Mouse (Mus musculus): ENCODE data around the gene Slc25a17.

The Slc25a17 gene

GRCm38 (mm10) chr15:81355146-81355761 is 5.4 kb downstream of the Slc25a17 start:
- peak; percentile 45 to 57 for DNase-seq (ENCODE audit: low spot score in 2 of 2)

GRCm38 (mm10) chr15:81352638-81353037 is 8.0 kb downstream of the Slc25a17 start:
- no peak for DNase-seq (ENCODE audit: low spot score in 2 of 2)

- DNase-seq (ENCODE audit: low spot score in 2 of 2), result no peak
Observed at GRCm38 (mm10) chr15:81350401-81350800, 10.2 kb downstream of the Slc25a17 start.

GRCm38 (mm10) chr15:81348366-81348765 is 12.2 kb downstream of the Slc25a17 start:
- DNase-seq (ENCODE audit: low spot score in 2 of 2), result no peak

GRCm38 (mm10) chr15:81347466-81347865 is 13.1 kb downstream of the Slc25a17 start:
- no peak for DNase-seq (ENCODE audit: low spot score in 2 of 2)

- no peak for DNase-seq (ENCODE audit: low spot score in 2 of 2)
Observed at GRCm38 (mm10) chr15:81341426-81341825, 19.2 kb downstream of the Slc25a17 start.

GRCm38 (mm10) chr15:81339158-81339557 is 21.5 kb downstream of the Slc25a17 start:
- DNase-seq (ENCODE audit: low spot score in 2 of 2), result no peak

- DNase-seq (ENCODE audit: low spot score in 2 of 2), result no peak
Observed at GRCm38 (mm10) chr15:81336466-81336865, 24.1 kb downstream of the Slc25a17 start.

GRCm38 (mm10) chr15:81332517-81332916 is 28.1 kb downstream of the Slc25a17 start:
- no peak for DNase-seq (ENCODE audit: low spot score in 2 of 2)

GRCm38 (mm10) chr15:81330816-81331433 is 29.7 kb downstream of the Slc25a17 start:
- no peak for DNase-seq (ENCODE audit: low spot score in 2 of 2)

- no peak for DNase-seq (ENCODE audit: low spot score in 2 of 2)
Observed at GRCm38 (mm10) chr15:81329721-81330369, 30.8 kb downstream of the Slc25a17 start.

- DNase-seq (ENCODE audit: low spot score in 2 of 2), result no peak
Observed at GRCm38 (mm10) chr15:81327501-81327900, 33.1 kb downstream of the Slc25a17 start.

GRCm38 (mm10) chr15:81324979-81325378 is 35.6 kb downstream of the Slc25a17 start:
- DNase-seq (ENCODE audit: low spot score in 2 of 2), result no peak

- no peak for DNase-seq (ENCODE audit: low spot score in 2 of 2)
Observed at GRCm38 (mm10) chr15:81320137-81320536, 40.5 kb downstream of the Slc25a17 start.

GRCm38 (mm10) chr15:81319462-81319861 is 41.1 kb downstream of the Slc25a17 start:
- DNase-seq (ENCODE audit: low spot score in 2 of 2), result no peak

GRCm38 (mm10) chr15:81313928-81314327 is 46.7 kb downstream of the Slc25a17 start:
- no peak for DNase-seq (ENCODE audit: low spot score in 2 of 2)

GRCm38 (mm10) chr15:81311026-81311425 is 49.6 kb downstream of the Slc25a17 start:
- no peak for DNase-seq (ENCODE audit: low spot score in 2 of 2)

GRCm38 (mm10) chr15:81310353-81310752 is 50.3 kb downstream of the Slc25a17 start:
- no peak for DNase-seq (ENCODE audit: low spot score in 2 of 2)

GRCm38 (mm10) chr15:81308038-81308437 is 52.6 kb downstream of the Slc25a17 start:
- DNase-seq (ENCODE audit: low spot score in 2 of 2), result no peak

- no peak for DNase-seq (ENCODE audit: low spot score in 2 of 2)
Observed at GRCm38 (mm10) chr15:81306501-81306900, 54.1 kb downstream of the Slc25a17 start.

GRCm38 (mm10) chr15:81305035-81305434 is 55.6 kb downstream of the Slc25a17 start:
- DNase-seq (ENCODE audit: low spot score in 2 of 2), result no peak

- no peak for DNase-seq (ENCODE audit: low spot score in 2 of 2)
Observed at GRCm38 (mm10) chr15:81304006-81304405, 56.6 kb downstream of the Slc25a17 start.

- DNase-seq (ENCODE audit: low spot score in 2 of 2), result peak; percentile 61 to 71
Observed at GRCm38 (mm10) chr15:81302151-81302808, 58.3 kb downstream of the Slc25a17 start.

All from natural killer cell, adult 2 months (primary cell).